Mouse (Mus musculus): Measurements from ENCODE around the gene Ppp1r1b.
"Not testable (repeated sequence)": the region's sequence is repeated elsewhere in the genome, so short reads cannot be mapped to it uniquely, and the experiment has no call there.

The Ppp1r1b gene

GRCm38 (mm10) chr11:98373244-98373643, 25.0 kb downstream of the Ppp1r1b start:
- DNase-seq, result no peak

- no peak for DNase-seq
Observed at GRCm38 (mm10) chr11:98374266-98374665, 26.1 kb downstream of the Ppp1r1b start.

- DNase-seq, result no peak
Observed at GRCm38 (mm10) chr11:98376756-98377155, 28.6 kb downstream of the Ppp1r1b start.

GRCm38 (mm10) chr11:98377787-98378186, 29.6 kb downstream of the Ppp1r1b start:
- DNase-seq, result no peak

GRCm38 (mm10) chr11:98379379-98379778, 31.2 kb downstream of the Ppp1r1b start:
- DNase-seq, result no peak

GRCm38 (mm10) chr11:98380106-98380505, 31.9 kb downstream of the Ppp1r1b start:
- DNase-seq, result no peak

GRCm38 (mm10) chr11:98381651-98382050, 33.4 kb downstream of the Ppp1r1b start:
- no peak for DNase-seq

- not testable (repeated sequence) for DNase-seq
Observed at GRCm38 (mm10) chr11:98382405-98382804, 34.2 kb downstream of the Ppp1r1b start.

GRCm38 (mm10) chr11:98383261-98384030, 35.2 kb downstream of the Ppp1r1b start, which contains the start of gene Tcap:
Gene Tcap (plus strand): TSS chr11:98383811.
- DNase-seq, result no peak

GRCm38 (mm10) chr11:98384216-98384615, 36.0 kb downstream of the Ppp1r1b start:
- no peak for DNase-seq

GRCm38 (mm10) chr11:98384721-98385637, 36.8 kb downstream of the Ppp1r1b start:
- no peak for DNase-seq

- DNase-seq, result no peak
Observed at GRCm38 (mm10) chr11:98385638-98386585, 37.7 kb downstream of the Ppp1r1b start, which contains the start of gene Pnmt. Gene Pnmt (plus strand): TSS chr11:98386450.

- DNase-seq, result no peak
Observed at GRCm38 (mm10) chr11:98386596-98386995, 38.4 kb downstream of the Ppp1r1b start.

- DNase-seq, result no peak
Observed at GRCm38 (mm10) chr11:98387056-98387577, 38.9 kb downstream of the Ppp1r1b start.

GRCm38 (mm10) chr11:98388282-98388681, 40.1 kb downstream of the Ppp1r1b start:
- DNase-seq, result no peak

- DNase-seq, result peak; percentile 57
Observed at GRCm38 (mm10) chr11:98389221-98389780, 41.1 kb downstream of the Ppp1r1b start.

GRCm38 (mm10) chr11:98390141-98390540, 41.9 kb downstream of the Ppp1r1b start:
- DNase-seq, result no peak

- no peak for DNase-seq
Observed at GRCm38 (mm10) chr11:98392034-98392433, 43.8 kb downstream of the Ppp1r1b start.

GRCm38 (mm10) chr11:98392645-98393044, 44.4 kb downstream of the Ppp1r1b start:
- no peak for DNase-seq

GRCm38 (mm10) chr11:98393317-98393716, 45.1 kb downstream of the Ppp1r1b start:
- no peak for DNase-seq

- no peak for DNase-seq
Observed at GRCm38 (mm10) chr11:98394301-98394700, 46.1 kb downstream of the Ppp1r1b start.

- no peak for DNase-seq
Observed at GRCm38 (mm10) chr11:98395041-98395440, 46.8 kb downstream of the Ppp1r1b start.
